Mouse (Mus musculus): ENCODE measurements around the gene Mrpl50.
"Not testable (repeated sequence)": the region's sequence is repeated elsewhere in the genome, so short reads cannot be mapped to it uniquely, and the experiment has no call there.

Gene Mrpl50

GRCm38 (mm10) chr4:49520572-49521340 is at the start of gene Mrpl50, which contains the start of gene Zfp189:
Mrpl50 (minus strand) TSS chr4:49521093.
Zfp189 (plus strand) TSS chr4:49521176.
- DNase-seq (ENCODE audit: low read depth, low spot score), result peak; percentile 96

GRCm38 (mm10) chr4:49567613-49568012 is 46.7 kb upstream of the Mrpl50 start:
- DNase-seq (ENCODE audit: low read depth, low spot score), result peak; percentile 71

DNA sequence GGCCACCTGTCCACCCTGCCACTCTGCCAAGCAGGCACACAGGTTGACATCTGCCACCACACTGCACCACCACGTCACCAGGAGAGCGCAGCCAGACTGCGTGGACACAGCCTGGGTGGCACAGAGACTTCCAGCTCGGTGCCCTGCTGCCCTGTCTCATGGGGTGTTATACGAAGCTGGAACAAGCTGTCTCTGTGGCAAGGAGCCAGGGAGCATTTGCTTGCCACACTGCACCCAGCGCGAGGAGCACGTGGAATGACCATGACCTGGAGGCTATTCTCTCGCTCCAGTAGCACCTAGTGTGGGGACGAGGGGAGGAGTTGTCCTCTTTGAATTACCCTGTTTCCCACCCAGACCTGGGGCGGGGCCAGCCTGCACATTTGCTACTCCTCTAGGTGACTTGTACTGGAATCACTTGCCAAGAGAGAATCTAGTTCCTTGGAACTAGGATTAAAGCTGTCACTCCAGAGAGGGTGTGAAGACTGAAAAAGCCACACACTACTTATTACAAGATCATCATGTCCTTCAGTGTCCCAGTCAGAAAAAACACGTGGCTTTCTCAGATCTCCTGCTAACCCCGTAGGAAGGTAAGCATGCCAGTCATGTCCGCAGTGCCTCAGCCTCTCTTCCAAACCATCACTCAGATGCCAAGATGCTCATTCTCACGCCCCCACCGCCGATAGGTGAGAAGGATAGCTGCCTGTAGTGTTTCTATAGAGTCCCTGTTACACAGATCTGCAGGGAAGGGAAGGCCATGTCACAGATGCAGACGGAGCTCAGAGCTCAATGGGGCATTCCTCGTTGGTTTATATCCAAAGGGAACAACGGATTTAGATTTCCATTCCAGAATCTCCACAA is 39.3 kb upstream of the Mrpl50 start:
- no peak for DNase-seq (ENCODE audit: low read depth, low spot score)

DNA sequence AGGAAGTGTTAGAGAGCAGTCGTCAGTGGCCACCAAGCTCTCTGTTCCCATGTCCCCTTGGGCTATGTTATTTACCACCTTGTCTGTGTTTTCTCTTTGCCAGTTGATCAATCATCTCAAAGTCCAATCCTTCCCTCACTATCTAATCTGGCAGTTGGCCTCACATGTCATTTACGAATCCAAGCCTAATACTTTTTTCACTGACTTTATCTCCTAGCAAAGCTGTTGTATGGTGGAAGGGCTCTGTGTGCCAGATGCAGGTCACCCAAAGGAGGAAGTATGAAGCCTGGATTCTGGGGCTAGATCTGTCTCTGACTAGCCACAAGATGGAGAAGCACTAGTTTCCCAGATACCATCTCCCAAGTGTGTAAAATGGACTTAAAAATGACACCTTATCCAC is 37.3 kb upstream of the Mrpl50 start:
- no peak for DNase-seq (ENCODE audit: low read depth, low spot score)

- no peak for DNase-seq (ENCODE audit: low read depth, low spot score)
Measured at GRCm38 (mm10) chr4:49557375-49557774, 36.5 kb upstream of the Mrpl50 start.

DNA sequence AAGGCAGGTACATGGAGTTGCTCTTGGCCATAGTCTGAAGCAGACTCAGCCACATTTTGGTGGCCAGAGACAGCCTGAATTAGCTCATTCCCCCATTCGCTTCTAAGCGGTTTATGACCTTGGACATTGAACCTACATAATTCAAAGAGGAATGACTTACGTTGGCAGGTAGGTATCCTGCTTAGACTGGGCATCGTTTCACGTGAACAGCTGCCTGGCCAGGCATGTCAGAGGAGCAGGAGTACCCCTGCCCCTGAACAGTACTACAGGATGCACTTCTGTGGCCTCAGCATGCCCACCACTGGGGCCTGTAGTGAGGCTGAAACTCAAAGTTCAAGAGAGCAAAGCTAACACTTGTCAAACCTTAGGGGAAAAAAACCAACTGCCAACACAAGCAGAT is 32.5 kb upstream of the Mrpl50 start:
- DNase-seq (ENCODE audit: low read depth, low spot score), result no peak

DNA sequence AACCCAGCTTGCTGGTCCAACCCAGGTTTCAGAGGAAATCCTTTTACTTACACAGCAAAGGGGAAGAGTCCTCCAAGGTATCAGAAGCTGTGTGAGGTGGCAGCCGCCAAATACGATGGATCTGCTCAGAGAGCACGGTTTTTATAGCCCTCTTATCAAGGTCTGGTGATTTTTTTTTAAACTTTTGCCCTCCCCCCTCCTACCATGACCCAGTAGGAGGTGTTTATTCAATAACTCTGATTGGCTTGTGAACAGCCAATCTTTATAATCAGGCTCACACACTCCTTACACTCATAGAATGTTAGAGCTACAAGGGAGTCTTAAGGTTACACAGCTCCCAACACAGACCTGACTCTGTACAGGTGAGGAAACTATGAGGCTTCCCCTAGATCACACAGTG is 28.5 kb upstream of the Mrpl50 start, which contains the start of gene Aldob:
Gene Aldob, minus strand, starts transcription at position 164 of the 400 bp plus-strand sequence.
- DNase-seq (ENCODE audit: low read depth, low spot score), result no peak

DNA sequence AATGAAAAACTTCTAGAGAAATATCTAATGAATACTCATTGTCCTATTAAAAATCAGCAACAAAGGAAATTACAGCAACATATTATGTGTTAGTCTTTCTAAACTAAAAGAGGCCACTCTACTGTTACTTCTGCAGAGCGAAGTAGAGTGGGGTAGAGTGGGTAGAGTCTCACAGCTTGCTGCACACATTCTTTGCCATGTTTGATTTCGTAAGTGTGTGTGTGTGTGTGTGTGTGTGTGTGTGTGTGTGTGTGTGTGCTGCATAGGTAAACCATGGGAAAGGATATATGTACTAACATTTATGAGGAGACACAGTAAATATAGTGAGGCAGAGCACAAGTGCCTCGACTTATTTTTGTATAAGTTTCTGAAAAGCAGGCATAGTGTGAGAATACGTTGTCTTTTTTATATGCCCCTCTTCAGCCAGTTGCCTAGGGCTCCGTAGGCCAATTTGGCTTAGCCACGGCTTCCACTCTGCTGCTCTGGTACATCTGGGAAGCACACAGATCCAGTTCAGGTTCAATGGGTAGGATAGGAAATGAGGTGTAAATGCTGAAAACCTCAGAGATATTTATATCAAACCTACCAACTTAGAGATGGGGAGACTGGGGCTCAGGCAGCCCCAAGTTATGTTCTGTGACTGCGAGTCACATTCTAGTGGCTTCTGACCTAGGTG is 26.8 kb upstream of the Mrpl50 start:
- no peak for DNase-seq (ENCODE audit: low read depth, low spot score)

GRCm38 (mm10) chr4:49546873-49547543 is 26.1 kb upstream of the Mrpl50 start:
- no peak for DNase-seq (ENCODE audit: low read depth, low spot score)

GRCm38 (mm10) chr4:49546026-49546425 is 25.1 kb upstream of the Mrpl50 start:
- DNase-seq (ENCODE audit: low read depth, low spot score), result no peak

GRCm38 (mm10) chr4:49540966-49541365 is 20.1 kb upstream of the Mrpl50 start:
- no peak for DNase-seq (ENCODE audit: low read depth, low spot score)

DNA sequence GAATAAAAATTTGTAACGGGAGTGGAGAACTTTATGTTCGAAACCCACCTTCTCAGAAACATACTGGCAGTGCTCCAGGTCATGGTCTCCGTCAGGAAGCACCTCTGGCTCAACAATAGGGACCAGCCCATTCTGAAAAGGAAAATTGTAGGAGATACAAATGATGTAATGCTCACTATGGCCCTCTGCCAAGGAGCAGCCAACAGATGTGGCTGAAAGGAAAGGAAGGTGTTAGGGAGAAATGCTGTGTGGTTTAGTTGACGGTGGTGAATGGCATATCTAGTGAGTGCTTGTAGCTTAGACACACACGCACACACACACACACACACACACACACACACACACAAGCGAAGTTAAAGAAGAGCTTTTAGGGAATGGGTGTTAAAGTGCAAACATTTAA is 18.8 kb upstream of the Mrpl50 start:
- DNase-seq (ENCODE audit: low read depth, low spot score), result no peak

GRCm38 (mm10) chr4:49536671-49537070 is 15.8 kb upstream of the Mrpl50 start:
- no peak for DNase-seq (ENCODE audit: low read depth, low spot score)

DNA sequence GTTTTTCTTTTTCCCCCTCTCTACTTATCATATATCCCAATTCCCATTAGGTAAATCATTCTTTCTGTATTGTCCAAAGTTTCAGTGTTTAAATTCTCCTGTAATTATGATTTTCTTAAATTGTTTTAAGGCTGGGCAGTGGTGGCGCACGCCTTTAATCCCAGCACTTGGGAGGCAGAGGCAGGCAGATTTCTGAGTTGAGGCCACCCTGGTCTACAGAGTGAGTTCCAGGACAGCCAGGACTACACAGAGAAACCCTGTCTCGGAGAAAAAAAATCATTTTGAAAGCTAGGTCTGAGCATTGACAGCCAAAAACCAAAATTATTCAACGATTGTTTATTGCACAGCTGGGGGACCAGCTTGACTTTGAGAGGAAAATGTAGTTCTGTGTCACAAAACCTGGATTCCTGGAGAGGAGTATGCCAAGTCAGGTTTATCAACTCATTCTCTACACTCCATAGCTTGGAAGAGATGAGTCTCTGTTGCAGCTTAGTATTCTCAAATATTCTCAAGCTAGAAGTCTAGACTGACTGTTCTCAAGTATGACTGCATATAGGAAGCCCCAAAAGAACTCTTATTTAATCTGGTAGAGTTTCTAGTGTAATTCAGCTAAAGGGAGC is 14.9 kb upstream of the Mrpl50 start:
- no peak for DNase-seq (ENCODE audit: low read depth, low spot score)

GRCm38 (mm10) chr4:49535036-49535435 is 14.1 kb upstream of the Mrpl50 start:
- DNase-seq (ENCODE audit: low read depth, low spot score), result no peak

- DNase-seq (ENCODE audit: low read depth, low spot score), result no peak
Measured at GRCm38 (mm10) chr4:49522576-49522975, 1.7 kb upstream of the Mrpl50 start.

DNA sequence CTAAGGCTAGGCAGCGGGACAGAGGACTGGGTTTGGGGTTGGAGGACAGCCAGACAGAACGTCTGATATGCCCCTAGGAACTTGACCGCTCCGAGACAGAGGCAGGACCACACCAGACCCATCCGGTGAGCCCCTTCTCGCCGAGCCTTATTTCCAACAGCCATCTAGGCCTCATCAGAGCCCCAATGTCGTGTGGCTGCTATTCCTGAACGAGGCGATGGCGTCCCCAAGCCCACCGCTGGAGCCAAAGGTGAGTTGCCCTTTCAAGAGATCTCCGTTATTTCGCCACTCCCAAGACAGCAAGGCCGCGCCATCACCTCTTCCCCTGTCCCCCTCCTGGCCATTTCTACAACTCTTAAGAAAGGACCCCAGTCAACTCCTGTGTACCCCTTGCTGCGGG is 453 bp upstream of the Mrpl50 start:
- DNase-seq (ENCODE audit: low read depth, low spot score), result no peak

DNA sequence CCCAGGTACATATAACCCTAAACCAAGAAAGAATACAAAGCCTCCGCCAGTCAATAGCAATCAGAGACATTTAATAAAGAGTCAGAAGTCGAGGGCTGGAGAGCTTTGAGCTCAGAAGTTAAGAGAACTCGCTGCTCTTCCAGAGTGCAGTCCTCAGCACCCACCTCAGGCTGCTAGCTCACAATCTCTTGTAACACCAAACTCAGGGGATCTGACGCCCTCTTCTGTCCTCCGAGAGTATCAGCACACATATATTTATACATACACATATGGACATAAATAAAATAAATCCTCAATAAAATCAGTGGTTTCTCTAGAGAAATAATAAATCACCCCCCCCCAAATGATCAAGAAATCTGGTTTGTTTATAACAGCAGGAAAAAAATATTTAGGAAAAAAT is 1.4 kb downstream of the Mrpl50 start:
- DNase-seq (ENCODE audit: low read depth, low spot score), result no peak

- no peak for DNase-seq (ENCODE audit: low read depth, low spot score)
Measured at GRCm38 (mm10) chr4:49514441-49514840, 6.5 kb downstream of the Mrpl50 start.

- peak; percentile 20 for DNase-seq (ENCODE audit: low read depth, low spot score)
Measured at GRCm38 (mm10) chr4:49512636-49513035, 8.3 kb downstream of the Mrpl50 start.

DNA sequence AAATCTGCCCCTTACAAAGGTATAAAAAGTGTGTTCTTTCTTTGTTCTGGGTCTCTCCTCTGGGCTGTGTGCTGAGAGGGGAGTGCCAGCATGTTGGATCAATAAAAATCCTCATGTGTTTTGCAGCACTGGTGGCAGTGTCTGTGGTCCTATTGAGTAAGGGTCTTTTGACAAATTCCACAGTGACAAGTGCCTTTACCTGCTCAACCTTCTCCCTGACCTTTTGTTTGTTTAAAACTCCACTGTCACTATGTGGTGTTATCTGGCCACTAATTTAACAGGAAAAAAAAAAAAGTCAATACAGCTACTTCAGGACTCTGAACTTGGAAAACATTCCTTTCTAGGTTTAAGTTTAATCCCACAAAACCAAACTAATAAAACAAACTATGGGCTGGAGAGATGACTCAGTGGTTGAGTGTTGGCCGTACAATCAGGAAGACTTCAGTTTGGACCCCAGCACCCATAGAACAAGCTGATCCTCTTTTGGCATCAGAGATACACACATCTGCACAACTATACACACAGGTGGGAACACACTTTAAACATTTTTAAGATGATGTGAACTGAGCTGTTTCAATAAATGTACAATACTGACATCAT is 10.6 kb downstream of the Mrpl50 start:
- not testable (repeated sequence) for DNase-seq (ENCODE audit: low read depth, low spot score)

All from forelimb bud, embryonic 11.5 days (tissue).